Mouse (Mus musculus) G1E (cell line): Measurements from ENCODE around the gene Apba1. TPM values are rescaled to one million over a fixed set of nuclear protein-coding genes. Genes with fewer than 3 reads are reported as not detected.

Source experiments
- ATAC-seq: 2 replicates; pipeline ENCODE4 v1.8.0; 2016; ENCODE audit warnings: mild to moderate bottlenecking; ENCODE audit not compliant: insufficient number of reproducible peaks, poor library complexity, low FRiP score, severe bottlenecking; ENCODE audit errors: extremely low read depth
- DNase-seq: peaks from one replicate; pipeline ENCODE4 v3.0.0; 2012; ENCODE audit warnings: low spot score
- H3K27me3 ChIP-seq: 2 replicates; pipeline ENCODE4 v1.6.1; 2012; ENCODE audit warnings: mild to moderate bottlenecking, low read length, inconsistent platforms; ENCODE audit not compliant: insufficient read depth
- H3K36me3 ChIP-seq: replicated peaks from 2 replicates; pipeline ENCODE3; 2012; ENCODE audit warnings: mild to moderate bottlenecking, inconsistent platforms
- H3K4me1 ChIP-seq: 2 replicates; pipeline ENCODE4 v1.6.1; 2012; ENCODE audit warnings: low read depth, low read length, inconsistent platforms, mixed read lengths; ENCODE audit not compliant: insufficient read depth
- H3K4me3 ChIP-seq: 2 replicates; pipeline ENCODE4 v1.5.1; 2012; ENCODE audit warnings: low read depth, mild to moderate bottlenecking, inconsistent platforms, low read length, moderate library complexity, mixed read lengths
- H3K9me3 ChIP-seq: replicated peaks from 2 replicates; pipeline ENCODE4 v1.6.1; 2012; ENCODE audit warnings: inconsistent platforms
- CTCF ChIP-seq: IDR thresholded peaks from 2 replicates; pipeline ENCODE4 v1.5.1; 2012; ENCODE audit warnings: low read depth, low read length, inconsistent platforms, mixed read lengths
- GATA1 ChIP-seq: IDR thresholded peaks from 2 replicates; pipeline ENCODE4 v1.6.1; 2012; ENCODE audit warnings: borderline replicate concordance, low read length, inconsistent platforms, mixed read lengths
- GATA2 ChIP-seq: IDR thresholded peaks from 2 replicates; pipeline ENCODE4 v1.6.1; 2012; ENCODE audit warnings: low read depth, low read length, inconsistent platforms, borderline replicate concordance
- POLR2AphosphoS5 ChIP-seq: IDR thresholded peaks from 2 replicates; pipeline ENCODE4 v1.6.1; 2012; ENCODE audit warnings: low read depth, low read length, inconsistent platforms; ENCODE audit not compliant: insufficient replicate concordance
- TAL1 ChIP-seq: conservative IDR thresholded peaks from 2 replicates; pipeline ENCODE4 v1.6.1; 2012; ENCODE audit warnings: low read depth, low read length, inconsistent platforms, mixed read lengths
- polyA plus RNA-seq: library from polyadenylated mRNA; stranded (reverse); fragments of >175 nt; gene quantifications from 2 replicates; pipeline ENCODE4 v1.2.3, GENCODE M21; 2012
- total RNA-seq, 2 experiments: library from RNA; stranded (forward) in 1 of 2; stranded (reverse) in 1 of 2; fragments of 200-1000 nt in 1 of 2; fragments of >200 nt in 1 of 2; fragmentation: Nextera tagmentation in 1 of 2; gene quantifications; 2 replicates each; pipeline ENCODE4 v1.2.3; 2014 to 2017

Apba1 gene
- total and polyA plus RNA-seq, 3 experiments = 0.16 TPM; not detected in 2

DNA sequence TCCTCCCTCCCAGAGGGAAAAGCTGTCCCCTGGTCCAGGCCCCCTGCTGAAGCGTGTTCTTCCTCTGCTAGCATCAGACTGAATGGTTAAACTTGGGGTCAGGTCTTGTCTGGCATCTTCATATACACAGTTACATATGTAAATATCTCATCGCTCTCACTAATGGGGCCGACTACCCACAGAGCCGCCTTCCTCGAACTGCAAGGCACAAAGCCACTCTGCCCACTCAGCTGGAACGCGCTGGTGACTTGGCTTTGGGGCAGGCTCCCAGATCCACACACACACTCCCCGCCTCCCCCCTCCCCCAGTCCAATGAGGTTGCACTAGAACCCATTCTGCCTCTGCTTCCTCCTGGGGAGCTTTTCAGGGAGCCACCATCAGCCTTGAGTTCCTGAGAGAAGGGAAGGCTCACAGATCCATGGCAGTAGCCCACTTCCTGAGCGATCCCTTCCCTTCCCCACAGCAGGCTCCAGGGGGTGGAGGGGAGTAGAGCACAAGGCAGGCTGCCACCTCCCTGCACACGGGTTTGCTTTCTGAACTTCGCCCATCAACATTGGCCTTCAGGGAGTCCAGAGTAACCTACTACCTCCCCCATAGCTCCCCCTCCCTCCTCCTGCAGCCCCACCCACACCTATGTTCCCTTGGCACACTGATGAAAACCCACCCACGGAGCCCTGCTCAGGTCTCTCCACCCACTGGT is 189.8 kb downstream of the Apba1 start:
- H3K36me3 ChIP-seq = no peaks in the 10 kb centered on the region
- DNase-seq (no peak), ATAC-seq (no peak)
- no peaks in the 10 kb centered on the region for H3K9me3 ChIP-seq
- TF ChIP-seq GATA1 (no peak), CTCF (no peak), GATA2 (no peak), TAL1 (no peak), POLR2AphosphoS5 (no peak)
- peaks cover 2% of the 10 kb centered on the region; the same call in 1 of the 2 replicates for H3K27me3 ChIP-seq
- no peaks in the 10 kb centered on the region for H3K4me1 ChIP-seq
- H3K4me3 ChIP-seq = no peak overlapping the region

DNA sequence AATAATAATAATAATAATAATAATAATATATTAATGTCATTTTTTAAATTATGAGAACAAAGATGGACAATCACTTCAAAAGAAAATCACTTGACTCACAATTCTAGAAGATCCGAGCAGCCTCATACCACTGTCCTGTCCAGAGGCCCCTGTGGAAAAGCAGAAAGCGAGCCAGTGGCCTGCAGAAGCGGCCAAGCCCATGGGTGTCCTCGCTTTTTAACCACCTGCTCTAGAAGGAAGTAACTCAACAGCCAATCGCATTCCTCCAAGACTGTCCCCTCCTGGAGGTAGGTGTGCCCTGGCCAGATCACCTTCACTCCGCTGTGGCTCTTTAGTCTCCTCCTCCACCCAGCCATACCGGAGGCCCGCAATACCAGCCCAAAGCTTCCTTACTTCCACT is 196.8 kb downstream of the Apba1 start:
- Histone ChIP-seq H3K4me3 (no peak overlapping the region), H3K27me3 (peaks cover 5% of the 10 kb centered on the region; the same call in 1 of the 2 replicates), H3K9me3 (no peaks in the 10 kb centered on the region), H3K4me1 (no peaks in the 10 kb centered on the region), H3K36me3 (no peaks in the 10 kb centered on the region)
- TF ChIP-seq CTCF (no peak), POLR2AphosphoS5 (no peak), GATA1 (no peak), GATA2 (no peak), TAL1 (no peak)
- DNase-seq (no peak), ATAC-seq (no peak)

DNA sequence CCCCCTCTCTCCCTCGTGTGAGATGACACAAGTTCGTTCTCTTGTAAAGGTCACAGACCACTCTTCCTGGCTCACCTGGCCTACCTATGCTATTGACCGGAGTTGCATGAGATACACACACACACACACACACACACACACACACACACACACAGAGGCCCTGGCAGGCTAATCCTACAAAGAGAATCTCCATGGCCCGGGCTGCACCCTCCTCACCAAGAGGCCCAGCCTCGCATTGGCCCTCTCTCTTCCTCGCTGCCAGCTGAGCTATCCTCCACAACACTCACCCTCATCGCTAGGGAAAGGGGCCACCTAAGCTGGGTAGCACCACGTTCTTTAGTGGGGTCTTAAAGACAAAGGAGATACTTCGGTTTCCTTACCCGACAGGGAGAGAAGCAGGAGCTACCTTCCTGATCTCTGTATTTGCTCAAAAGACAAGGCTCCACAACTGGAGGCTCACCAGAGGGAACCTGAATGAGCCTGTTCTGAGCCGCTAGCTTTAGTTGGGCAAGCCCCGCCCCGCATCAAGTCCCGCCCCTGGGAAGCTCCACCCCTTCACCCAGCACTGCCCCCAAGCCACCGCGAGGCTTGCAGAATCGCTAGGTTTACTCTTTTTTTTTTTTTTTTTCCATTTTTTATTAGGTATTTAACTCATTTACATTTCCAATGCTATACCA is 197.8 kb downstream of the Apba1 start:
- H3K27me3 ChIP-seq = peaks cover 2% of the 10 kb centered on the region; the same call in 1 of the 2 replicates
- H3K4me3 ChIP-seq = no peak overlapping the region
- TF ChIP-seq CTCF = no peak
- no peak for TF ChIP-seq GATA1
- TF ChIP-seq GATA2 = no peak
- no peak for TF ChIP-seq TAL1
- TF ChIP-seq POLR2AphosphoS5 = no peak
- ATAC-seq = no peak
- H3K4me1 ChIP-seq = no peaks in the 10 kb centered on the region
- H3K36me3 ChIP-seq = no peaks in the 10 kb centered on the region
- H3K9me3 ChIP-seq = no peaks in the 10 kb centered on the region
- no peak for DNase-seq

DNA sequence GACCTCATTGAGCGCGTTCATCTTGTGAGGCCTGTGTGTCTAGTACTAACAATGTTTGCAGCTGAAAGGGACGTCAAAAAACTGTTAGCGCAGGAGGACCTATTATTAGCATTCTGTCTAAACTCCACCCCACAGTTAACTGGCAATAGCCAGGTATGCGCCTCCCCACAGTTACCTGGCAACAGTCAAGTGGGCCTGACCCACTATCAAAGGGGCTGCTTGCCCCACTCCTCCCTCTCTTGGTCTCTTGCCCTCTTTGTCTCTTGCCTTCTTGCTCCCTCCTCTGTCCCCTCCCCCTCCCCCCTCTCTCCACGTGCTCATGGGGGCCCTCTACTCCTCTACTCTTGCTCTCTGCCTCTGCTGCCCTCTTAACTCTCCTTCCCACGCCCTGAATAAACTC is 198.9 kb downstream of the Apba1 start:
- ATAC-seq (no peak), DNase-seq (no peak)
- peaks cover 2% of the 10 kb centered on the region; the same call in 1 of the 2 replicates for H3K27me3 ChIP-seq
- no peak overlapping the region for H3K4me3 ChIP-seq
- H3K4me1 ChIP-seq = no peaks in the 10 kb centered on the region
- H3K9me3 ChIP-seq = no peaks in the 10 kb centered on the region
- TF ChIP-seq TAL1 (no peak), GATA1 (no peak), POLR2AphosphoS5 (no peak), GATA2 (no peak), CTCF (no peak)
- no peaks in the 10 kb centered on the region for H3K36me3 ChIP-seq

DNA sequence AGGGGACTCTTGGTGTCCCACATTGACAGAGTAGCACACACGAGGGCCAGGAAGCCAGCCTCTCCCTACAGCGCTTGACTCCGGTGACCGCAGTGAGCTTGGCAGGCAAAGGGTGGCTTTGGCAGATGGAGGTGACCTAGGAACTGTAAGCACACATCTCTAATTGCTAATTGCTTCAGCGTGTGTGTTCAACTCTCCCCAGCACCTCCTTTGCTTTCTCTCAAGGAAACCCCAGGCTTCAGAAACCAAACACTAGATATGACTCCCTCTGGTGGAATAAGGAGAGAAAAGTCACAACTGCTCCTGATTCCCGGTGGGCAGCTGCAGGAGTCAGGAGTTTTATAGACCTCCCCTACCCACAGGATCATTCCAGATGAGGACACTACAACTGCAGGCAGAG is 200.2 kb downstream of the Apba1 start:
- ATAC-seq = no peak
- Histone ChIP-seq H3K4me3 (no peak overlapping the region), H3K9me3 (no peaks in the 10 kb centered on the region), H3K27me3 (peaks cover 2% of the 10 kb centered on the region; the same call in 1 of the 2 replicates), H3K4me1 (no peaks in the 10 kb centered on the region), H3K36me3 (no peaks in the 10 kb centered on the region)
- DNase-seq = no peak
- TF ChIP-seq CTCF (no peak), GATA1 (no peak), POLR2AphosphoS5 (no peak), GATA2 (no peak), TAL1 (no peak)

DNA sequence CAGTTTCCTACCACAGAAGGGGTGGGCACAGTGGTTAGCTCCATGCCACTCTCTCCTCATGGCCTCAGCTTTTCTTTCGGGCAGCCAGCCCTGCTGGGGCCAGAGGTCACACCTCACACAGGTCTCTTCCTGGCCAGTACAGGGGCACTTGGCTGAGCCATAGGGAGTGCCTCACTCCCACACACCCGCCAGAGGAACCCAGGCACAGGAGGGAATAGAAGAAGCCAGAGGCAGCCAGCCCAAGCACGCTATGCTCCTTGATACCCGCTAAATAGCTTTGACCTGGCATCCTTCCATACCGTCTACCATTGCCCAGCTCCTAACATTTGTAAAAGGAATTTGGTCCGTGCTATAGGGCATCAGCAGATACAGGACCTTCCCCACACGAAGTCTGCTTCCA is 201.2 kb downstream of the Apba1 start:
- Histone ChIP-seq H3K4me3 (no peak overlapping the region), H3K4me1 (no peaks in the 10 kb centered on the region), H3K9me3 (no peaks in the 10 kb centered on the region), H3K27me3 (peaks cover 2% of the 10 kb centered on the region; the same call in 1 of the 2 replicates), H3K36me3 (no peaks in the 10 kb centered on the region)
- DNase-seq (no peak), ATAC-seq (no peak)
- TF ChIP-seq GATA1 (no peak), POLR2AphosphoS5 (no peak), GATA2 (no peak), TAL1 (no peak)
